Mouse (Mus musculus) midbrain, embryonic 12.5 days (tissue): Measurements from ENCODE around the gene Ush1g. TPM values are rescaled to one million over a fixed set of nuclear protein-coding genes. Genes with fewer than 3 reads are reported as not detected.

Source experiments
- ATAC-seq: fragments of 200-750 bp; cut with Nextera tagmentation; 2 replicates; pipeline ENCODE4 v1.8.0; 2017; ENCODE audit warnings: low read depth, moderate TSS enrichment, moderate library complexity; ENCODE audit not compliant: low FRiP score
- H3K27ac ChIP-seq: fragments of 300-500 bp; sonication (generic); replicated peaks from 2 replicates; pipeline ENCODE4 v1.5.1; 2016; ENCODE audit warnings: mild to moderate bottlenecking
- H3K27me3 ChIP-seq: fragments of 300-500 bp; sonication (generic); 2 replicates; pipeline ENCODE4 v1.6.1; 2016; ENCODE audit warnings: mild to moderate bottlenecking
- H3K36me3 ChIP-seq: fragments of 300-500 bp; sonication (generic); 2 replicates; pipeline ENCODE4 v1.6.1; 2016
- H3K4me1 ChIP-seq: fragments of 300-500 bp; sonication (generic); 2 replicates; pipeline ENCODE4 v1.6.1; 2016
- H3K4me2 ChIP-seq: fragments of 300-500 bp; sonication (generic); replicated peaks from 2 replicates; pipeline ENCODE4 v1.6.1; 2016; ENCODE audit warnings: mild to moderate bottlenecking, moderate library complexity
- H3K4me3 ChIP-seq: fragments of 300-500 bp; sonication (generic); 2 replicates; pipeline ENCODE4 v1.5.1; 2016; ENCODE audit warnings: mild to moderate bottlenecking
- H3K9ac ChIP-seq: fragments of 300-500 bp; sonication (generic); replicated peaks from 2 replicates; pipeline ENCODE4 v1.6.1; 2016; ENCODE audit warnings: mild to moderate bottlenecking, moderate library complexity
- H3K9me3 ChIP-seq: fragments of 300-500 bp; sonication (generic); 2 replicates; pipeline ENCODE4 v1.6.1; 2016; ENCODE audit warnings: mild to moderate bottlenecking
- WGBS: fragments of 180-500 bp; shearing (Covaris S2); methylation state at CpG from one replicate; pipeline ENCODE4 v1.1.7; 2016; 5-methylcytosine and 5-hydroxymethylcytosine counted together
- polyA plus RNA-seq: library from polyadenylated mRNA; unstranded; fragments of >200 nt; fragmentation: Nextera tagmentation; extraction: Ambion mirVana; gene quantifications from 2 replicates; pipeline ENCODE4 v1.2.1, GENCODE M21; 2016

The Ush1g gene
- polyA plus RNA-seq, 1 experiment from 2014 or later: 0.05 TPM

GRCm38 (mm10) chr11:115275509-115275908, 46.3 kb downstream of the Ush1g start:
- Histone ChIP-seq H3K9ac (peak overlapping the region; percentile 78; the same call in 1 of the 2 replicates), H3K4me1 (peaks cover 18% of the 10 kb centered on the region), H3K4me2 (peak overlapping the region; percentile 81), H3K27ac (no peak overlapping the region), H3K9me3 (no peaks in the 10 kb centered on the region), H3K36me3 (no peaks in the 10 kb centered on the region), H3K27me3 (no peaks in the 10 kb centered on the region; the same call in 1 of the 2 replicates), H3K4me3 (peak overlapping the region; percentile 61; the same call in 1 of the 2 replicates)
- no peak for ATAC-seq
- WGBS: 89% methylated on average over 6 of the region's 6 CpGs

- Histone ChIP-seq H3K27me3 (no peaks in the 10 kb centered on the region; the same call in 1 of the 2 replicates), H3K4me1 (peaks cover 22% of the 10 kb centered on the region)
- no peak for ATAC-seq
Observed at GRCm38 (mm10) chr11:115274771-115275170, 47.1 kb downstream of the Ush1g start.

GRCm38 (mm10) chr11:115274178-115274577, 47.7 kb downstream of the Ush1g start:
- H3K36me3 ChIP-seq: peaks cover 5% of the 10 kb centered on the region
- H3K9me3 ChIP-seq: no peaks in the 10 kb centered on the region
- no peak overlapping the region for H3K9ac ChIP-seq
- 92% methylated on average over 7 of the region's 7 CpGs for WGBS
- no peak for ATAC-seq
- H3K4me2 ChIP-seq: no peak overlapping the region
- peaks cover 22% of the 10 kb centered on the region for H3K4me1 ChIP-seq
- peaks cover 5% of the 10 kb centered on the region for H3K27me3 ChIP-seq
- no peak overlapping the region for H3K27ac ChIP-seq
- H3K4me3 ChIP-seq: no peak overlapping the region

More at GRCm38 (mm10) chr11:115274771-115275170, 47.1 kb downstream of the Ush1g start:
- Histone ChIP-seq H3K36me3 (no peaks in the 10 kb centered on the region), H3K9ac (no peak overlapping the region), H3K27ac (no peak overlapping the region), H3K4me3 (no peak overlapping the region), H3K4me2 (no peak overlapping the region), H3K9me3 (no peaks in the 10 kb centered on the region)
- WGBS: 83% methylated on average over 6 of the region's 6 CpGs

- Histone ChIP-seq H3K9ac (no peak overlapping the region), H3K4me3 (no peak overlapping the region), H3K27me3 (peaks cover 10% of the 10 kb centered on the region), H3K9me3 (no peaks in the 10 kb centered on the region), H3K4me2 (no peak overlapping the region), H3K4me1 (peaks cover 22% of the 10 kb centered on the region), H3K27ac (no peak overlapping the region), H3K36me3 (peaks cover 9% of the 10 kb centered on the region)
- ATAC-seq: no peak
- 70% methylated on average over 7 of the region's 7 CpGs for WGBS
Observed at GRCm38 (mm10) chr11:115273735-115274134, 48.1 kb downstream of the Ush1g start.

- Histone ChIP-seq H3K27me3 (peaks cover 17% of the 10 kb centered on the region), H3K4me1 (peaks cover 20% of the 10 kb centered on the region), H3K27ac (no peak overlapping the region), H3K9me3 (no peaks in the 10 kb centered on the region), H3K9ac (no peak overlapping the region; the same call in 1 of the 2 replicates), H3K4me2 (no peak overlapping the region), H3K36me3 (peaks cover 13% of the 10 kb centered on the region), H3K4me3 (no peak overlapping the region)
- 72% methylated on average over 10 of the region's 10 CpGs for WGBS
- ATAC-seq: no peak
Observed at GRCm38 (mm10) chr11:115272894-115273498, 48.8 kb downstream of the Ush1g start.

GRCm38 (mm10) chr11:115271481-115271880, 50.4 kb downstream of the Ush1g start:
- peaks cover 24% of the 10 kb centered on the region for H3K4me1 ChIP-seq
- no peak for ATAC-seq
- peaks cover 13% of the 10 kb centered on the region for H3K36me3 ChIP-seq
- H3K27me3 ChIP-seq: peaks cover 32% of the 10 kb centered on the region
- 70% methylated on average over 10 of the region's 10 CpGs for WGBS
- H3K9ac ChIP-seq: no peak overlapping the region
- H3K4me2 ChIP-seq: no peak overlapping the region
- no peak overlapping the region for H3K27ac ChIP-seq
- no peak overlapping the region for H3K4me3 ChIP-seq
- no peaks in the 10 kb centered on the region for H3K9me3 ChIP-seq

- peaks cover 24% of the 10 kb centered on the region for H3K4me1 ChIP-seq
- H3K4me2 ChIP-seq: no peak overlapping the region
- peaks cover 13% of the 10 kb centered on the region for H3K36me3 ChIP-seq
- H3K4me3 ChIP-seq: no peak overlapping the region
- H3K27ac ChIP-seq: no peak overlapping the region
- WGBS: 75% methylated on average over 9 of the region's 9 CpGs
- peaks cover 37% of the 10 kb centered on the region for H3K27me3 ChIP-seq
- no peak for ATAC-seq
- H3K9me3 ChIP-seq: no peaks in the 10 kb centered on the region
- H3K9ac ChIP-seq: no peak overlapping the region
Observed at GRCm38 (mm10) chr11:115271052-115271451, 50.8 kb downstream of the Ush1g start.

- Histone ChIP-seq H3K4me3 (no peak overlapping the region), H3K4me1 (peaks cover 24% of the 10 kb centered on the region), H3K9me3 (no peaks in the 10 kb centered on the region), H3K36me3 (peaks cover 13% of the 10 kb centered on the region), H3K27ac (no peak overlapping the region), H3K4me2 (no peak overlapping the region), H3K27me3 (peaks cover 44% of the 10 kb centered on the region), H3K9ac (no peak overlapping the region)
- WGBS: 30% methylated on average over 19 of the region's 19 CpGs
- ATAC-seq: 0 out of 2 replicates have a peak, but pooled peaks have one; percentile 24
Observed at GRCm38 (mm10) chr11:115270148-115270861, 51.5 kb downstream of the Ush1g start.

GRCm38 (mm10) chr11:115269330-115270066, 52.3 kb downstream of the Ush1g start:
- Histone ChIP-seq H3K4me2 (no peak overlapping the region), H3K36me3 (peaks cover 13% of the 10 kb centered on the region), H3K27me3 (peaks cover 52% of the 10 kb centered on the region), H3K9ac (no peak overlapping the region), H3K4me3 (no peak overlapping the region), H3K27ac (no peak overlapping the region), H3K9me3 (no peaks in the 10 kb centered on the region), H3K4me1 (peaks cover 30% of the 10 kb centered on the region)
- ATAC-seq: no peak
- 91% methylated on average over 27 of the region's 27 CpGs for WGBS

- Histone ChIP-seq H3K9ac (no peak overlapping the region), H3K4me1 (peaks cover 30% of the 10 kb centered on the region), H3K9me3 (no peaks in the 10 kb centered on the region), H3K4me2 (no peak overlapping the region), H3K27ac (no peak overlapping the region), H3K4me3 (no peak overlapping the region), H3K36me3 (peaks cover 13% of the 10 kb centered on the region), H3K27me3 (peaks cover 68% of the 10 kb centered on the region)
- ATAC-seq: no peak
- 76% methylated on average over 11 of the region's 11 CpGs for WGBS
Observed at GRCm38 (mm10) chr11:115267958-115268357, 53.9 kb downstream of the Ush1g start.

- 6% methylated on average over 37 of the region's 50 CpGs for WGBS
Observed at GRCm38 (mm10) chr11:115267061-115267883, 54.6 kb downstream of the Ush1g start, which contains the start of gene Grin2c. Gene Grin2c (minus strand): TSS chr11:115267243.

More at GRCm38 (mm10) chr11:115267061-115267883, 54.6 kb downstream of the Ush1g start, which contains the start of gene Grin2c:
- Histone ChIP-seq H3K9ac (0 out of 2 replicates have a peak within 1 kb of the TSS, but pooled peaks have one; percentile 21), H3K4me3 (peak within 1 kb of the TSS; percentile 31), H3K27ac (no peak within 1 kb of the TSS), H3K27me3 (peaks cover 74% of the 10 kb centered on the region), H3K9me3 (no peaks in the 10 kb centered on the region), H3K4me2 (peak within 1 kb of the TSS; percentile 53), H3K4me1 (peaks cover 30% of the 10 kb centered on the region), H3K36me3 (peaks cover 13% of the 10 kb centered on the region)
- ATAC-seq: no peak
